Mouse (Mus musculus): ENCODE data around the gene Ino80.

Gene Ino80

GRCm38 (mm10) chr2:119324576-119325318, 152.7 kb downstream of the Ino80 start:
- CTCF ChIA-PET, result interaction anchor here (0.6 to 5.5 kb wide), 20 partner anchors 8 to 188 kb away, joined by 3 to 33 read pairs (median 4); partner anchors contain the start of gene Vps18 (in 2 of the 4)

GRCm38 (mm10) chr2:119323866-119324575, 153.5 kb downstream of the Ino80 start:
- CTCF ChIA-PET, result interaction anchor here (0.6 to 5.5 kb wide), 12 partner anchors 8 to 847 kb away, joined by 3 to 33 read pairs (median 5); no protein-coding TSS in a partner anchor
- POLR2A ChIA-PET, result interaction anchor here (0.5 to 5.5 kb wide), 33 partner anchors 9 to 1047 kb away, joined by 3 to 32 read pairs (median 6); partner anchors contain the start of genes Chac1 (in 1 of the 4), Ino80 (in 1 of the 4), Itpka (in 1 of the 4) and Vps18 (in 1 of the 4)

More at GRCm38 (mm10) chr2:119324576-119325318, 152.7 kb downstream of the Ino80 start:
- POLR2A ChIA-PET, result interaction anchor here (0.5 to 5.5 kb wide), 51 partner anchors 10 to 1048 kb away, joined by 3 to 32 read pairs (median 4); partner anchors contain the start of genes Vps18 (in 3 of the 4), Chac1 (in 2 of the 4), Ino80 (in 2 of the 4) and Itpka (in 1 of the 4)
